Mouse (Mus musculus): ENCODE measurements around the gene Ropn1l.
A peak's percentile ranks its signal among the peaks of the same experiment; 100 is the strongest.

Gene Ropn1l

DNA sequence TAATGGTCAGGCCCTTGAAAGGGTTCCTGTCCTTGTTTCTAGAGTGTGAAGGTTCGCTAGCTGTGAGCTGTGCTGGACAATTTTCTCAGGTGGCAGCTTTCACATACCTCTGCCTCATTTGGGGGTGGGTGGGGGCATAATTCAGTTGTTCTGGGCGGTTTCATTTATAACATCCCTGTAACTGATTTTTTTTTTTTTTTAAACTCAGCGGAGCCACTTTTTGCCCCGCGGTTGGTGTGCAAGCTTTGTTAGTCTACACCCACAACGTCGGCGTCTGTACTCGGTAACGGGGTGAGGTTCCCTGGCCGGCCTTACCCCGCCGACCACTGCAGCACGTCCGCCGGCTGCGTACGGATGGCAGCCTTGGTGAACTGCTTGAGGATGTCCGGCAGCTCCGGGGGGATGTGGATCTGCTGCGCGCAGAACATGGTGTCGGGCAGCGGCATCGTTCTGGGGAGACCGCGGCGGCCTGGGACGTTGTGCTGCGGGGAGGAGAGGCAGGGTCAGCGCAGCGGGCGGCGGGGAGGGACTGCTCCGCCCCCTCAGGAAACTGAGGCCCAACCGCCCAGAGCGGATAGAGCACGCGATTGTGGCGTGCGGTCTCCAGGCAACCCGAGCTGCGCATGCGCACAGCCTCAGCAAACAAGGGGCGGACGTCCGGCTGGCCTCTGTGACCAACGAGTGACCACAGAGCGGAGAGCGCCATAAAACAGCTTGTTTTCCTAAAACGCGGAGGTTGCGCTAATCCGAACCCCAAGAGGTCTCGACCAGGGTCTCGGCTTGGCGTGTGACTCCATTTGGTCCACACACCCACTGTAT is at the start of gene Ropn1l:
Ropn1l (minus strand) TSS at position 640 of the 819 bp plus-strand sequence.
- DNase-seq (ENCODE audit: low spot score): peak; percentile 95

GRCm38 (mm10) chr15:31502996-31503395 is 49.5 kb upstream of the Ropn1l start:
- no peak for DNase-seq (ENCODE audit: low spot score)

DNA sequence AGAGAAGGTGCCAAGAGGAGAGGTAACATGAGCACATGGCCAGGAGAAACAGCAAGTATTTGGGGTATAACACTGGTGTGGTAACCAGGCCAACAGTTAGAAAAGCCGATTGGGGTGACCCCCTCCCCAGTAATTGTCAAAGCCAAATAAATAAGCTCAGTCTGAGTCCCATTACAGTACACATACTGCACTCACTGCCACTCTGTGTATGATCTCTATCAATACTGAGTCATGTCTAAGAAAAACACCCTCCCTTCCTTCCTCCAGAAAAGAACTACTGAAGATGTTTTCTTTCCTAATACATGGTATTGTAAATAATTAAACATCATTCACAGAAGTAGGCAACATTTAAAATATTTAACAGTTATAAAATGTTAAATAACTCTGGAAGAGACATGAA is 48.8 kb upstream of the Ropn1l start:
- DNase-seq (ENCODE audit: low spot score): no peak

- no peak for DNase-seq (ENCODE audit: low spot score)
These were observed 41.3 kb upstream of the Ropn1l start for GRCm38 (mm10) chr15:31494803-31495202.

- DNase-seq (ENCODE audit: low spot score): no peak
These were observed 40.8 kb upstream of the Ropn1l start for GRCm38 (mm10) chr15:31494310-31494709.

- DNase-seq (ENCODE audit: low spot score): no peak
These were observed 33.9 kb upstream of the Ropn1l start for GRCm38 (mm10) chr15:31487407-31487806.

DNA sequence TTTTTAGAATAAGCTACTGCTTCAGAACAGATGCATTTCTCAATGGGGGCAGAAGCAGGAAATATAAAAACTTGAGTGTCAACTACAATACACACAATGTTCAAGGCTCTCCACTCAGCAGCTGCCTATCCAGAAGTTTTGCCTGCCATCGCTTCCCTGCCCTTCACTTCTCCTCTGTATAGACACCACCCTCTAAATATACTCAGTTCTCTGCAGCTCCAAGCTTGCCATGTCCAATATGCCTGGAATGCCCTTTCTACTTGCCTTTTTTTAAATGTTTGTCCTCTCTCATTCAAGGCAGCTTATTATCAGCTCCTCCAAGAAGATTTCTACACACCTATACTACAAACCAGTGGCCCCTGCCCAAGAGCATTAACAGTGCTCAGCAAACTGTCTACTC is 23.1 kb upstream of the Ropn1l start:
- no peak for DNase-seq (ENCODE audit: low spot score)

GRCm38 (mm10) chr15:31472645-31473574 is 19.4 kb upstream of the Ropn1l start:
- DNase-seq (ENCODE audit: low spot score): no peak

- no peak for DNase-seq (ENCODE audit: low spot score)
These were observed 18.0 kb upstream of the Ropn1l start for GRCm38 (mm10) chr15:31471529-31471928.

DNA sequence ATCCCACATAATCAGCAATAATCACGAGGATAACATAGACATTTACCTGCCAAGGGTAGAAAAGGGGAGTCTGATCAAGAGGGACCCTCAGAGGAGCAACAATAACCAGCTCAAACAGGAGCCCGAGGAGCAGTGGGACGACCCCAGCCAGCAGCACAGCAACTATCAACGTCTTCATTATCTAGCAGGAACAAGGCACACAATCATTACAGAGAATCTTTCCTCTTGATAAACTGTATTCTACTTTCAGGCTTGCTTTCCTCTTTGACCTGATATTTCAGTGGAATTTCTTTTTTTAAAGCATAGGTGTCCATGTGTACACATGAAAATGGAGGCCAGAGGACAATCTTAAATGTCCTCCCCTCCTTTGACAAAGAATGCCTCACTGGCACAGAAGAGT is 16.0 kb upstream of the Ropn1l start:
- no peak for DNase-seq (ENCODE audit: low spot score)

- no peak for DNase-seq (ENCODE audit: low spot score)
These were observed 15.3 kb upstream of the Ropn1l start for GRCm38 (mm10) chr15:31468806-31469205.

GRCm38 (mm10) chr15:31466749-31467148 is 13.2 kb upstream of the Ropn1l start:
- no peak for DNase-seq (ENCODE audit: low spot score)

DNA sequence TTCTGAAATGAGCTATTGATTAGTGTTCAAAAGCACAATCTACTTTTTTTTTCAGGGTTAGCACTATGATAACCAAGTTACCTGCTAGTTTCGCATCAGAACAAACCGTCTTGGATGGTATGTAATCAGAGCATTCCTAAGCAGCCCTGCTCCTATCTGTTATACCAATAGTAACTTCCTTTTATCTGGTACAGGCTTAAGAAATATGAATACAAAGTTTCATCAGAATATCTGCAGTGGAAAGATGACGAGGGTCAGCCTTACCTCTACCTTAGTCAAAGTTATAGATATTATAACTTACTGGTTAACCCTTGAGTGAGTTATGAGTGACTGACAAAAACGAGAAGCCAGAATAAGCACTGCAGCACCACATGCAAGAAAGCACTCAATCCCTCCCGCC is 12.8 kb upstream of the Ropn1l start:
- no peak for DNase-seq (ENCODE audit: low spot score)

DNA sequence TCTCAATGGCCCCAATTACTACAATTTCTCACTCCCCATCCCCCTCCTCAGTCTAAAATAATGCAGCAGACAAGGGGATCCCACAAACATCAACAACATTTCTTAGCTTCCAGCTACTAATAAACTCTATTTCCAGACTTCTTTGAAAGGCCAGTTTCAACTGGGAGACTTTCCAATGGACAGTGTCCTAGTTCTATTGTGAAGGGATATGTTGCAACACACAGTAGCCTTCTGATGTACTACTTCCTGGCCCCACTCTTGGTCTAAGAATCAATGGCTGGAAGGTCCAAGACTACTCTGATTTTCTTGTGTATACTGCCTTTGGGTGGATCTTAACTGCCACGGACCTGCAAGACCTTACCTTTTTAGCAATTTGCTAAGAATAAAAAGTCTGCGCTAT is 12.3 kb upstream of the Ropn1l start:
- peak; percentile 75 for DNase-seq (ENCODE audit: low spot score)

DNA sequence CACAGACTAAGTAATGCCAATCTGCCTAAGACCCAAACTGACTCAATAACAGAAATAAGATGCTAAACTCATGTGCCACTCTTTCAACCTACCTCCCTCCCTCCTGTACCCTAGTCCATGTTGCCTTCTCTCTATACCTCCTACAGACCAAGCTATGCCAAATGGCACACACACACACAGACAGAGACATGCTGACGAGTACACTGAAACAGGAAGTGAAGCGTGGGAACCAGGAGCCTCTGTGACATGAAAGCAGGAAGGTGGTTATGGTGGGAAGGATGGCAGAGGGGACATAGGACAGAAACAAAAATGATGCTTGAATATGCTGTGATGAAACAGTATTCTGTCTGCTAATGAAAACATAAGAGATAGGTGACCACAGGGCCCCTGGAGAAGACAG is 7.0 kb upstream of the Ropn1l start:
- DNase-seq (ENCODE audit: low spot score): no peak

- no peak for DNase-seq (ENCODE audit: low spot score)
These were observed 4.5 kb upstream of the Ropn1l start for GRCm38 (mm10) chr15:31458081-31458480.

- peak; percentile 74 for DNase-seq (ENCODE audit: low spot score)
These were observed 2.8 kb upstream of the Ropn1l start for GRCm38 (mm10) chr15:31456381-31456780.

- DNase-seq (ENCODE audit: low spot score): no peak
These were observed 1.3 kb upstream of the Ropn1l start for GRCm38 (mm10) chr15:31454861-31455295.

GRCm38 (mm10) chr15:31454096-31454860 is 741 bp upstream of the Ropn1l start:
- no peak for DNase-seq (ENCODE audit: low spot score)

- DNase-seq (ENCODE audit: low spot score): peak; percentile 48
These were observed 1.0 kb downstream of the Ropn1l start for GRCm38 (mm10) chr15:31452336-31453097.

GRCm38 (mm10) chr15:31449772-31450171 is 3.8 kb downstream of the Ropn1l start:
- no peak for DNase-seq (ENCODE audit: low spot score)
